Comparison of ENCODE assay signal across 31 mouse cellular contexts in the genomic region with DNA sequence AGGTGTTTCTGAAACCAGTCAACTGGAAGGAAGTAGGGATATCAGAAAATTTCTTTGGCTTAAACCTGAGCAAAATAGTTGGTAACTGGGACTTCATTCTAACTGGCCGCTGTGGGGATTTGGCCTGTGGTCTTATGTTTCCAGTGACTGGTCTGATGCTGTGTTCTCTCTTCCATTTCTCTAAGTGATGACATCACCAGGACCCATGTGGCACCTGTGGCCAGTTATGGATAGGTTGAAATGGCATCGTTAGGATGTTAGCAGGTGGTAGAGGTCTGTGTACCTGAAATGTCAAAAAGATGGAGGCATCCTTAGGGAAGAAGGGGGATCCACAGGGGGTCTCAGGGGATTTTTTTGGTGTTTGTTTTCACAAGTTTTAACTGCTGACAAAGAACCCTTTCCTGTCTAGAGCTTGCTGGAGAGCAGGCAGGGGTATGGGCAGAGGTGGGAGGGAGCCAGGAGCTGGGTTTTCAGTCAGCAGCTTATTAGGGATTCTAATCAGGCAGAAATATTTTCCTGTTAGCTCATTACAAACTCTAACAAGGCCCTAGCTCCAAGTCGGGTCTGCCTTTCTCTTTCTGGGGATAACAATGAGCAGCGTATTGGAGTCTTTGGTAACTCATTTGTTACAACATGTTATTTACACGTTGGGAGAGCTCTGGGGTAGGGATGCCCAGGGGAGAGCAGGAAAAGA.
DNase-seq lines count a peak whose midpoint lies in the region; ATAC-seq lines count a peak whose summit lies in the region.
"Had no signal": no experiment of that assay in that cellular context is flagged by ENCODE, and none has a peak within 500 bp of the region (broad histone marks: within the 10 kb centered on the region; RNA-seq: fewer than 3 reads in every experiment).

No protein-coding gene starts in this region.

- ATAC-seq in hindbrain, embryonic 14.5 days (ENCODE audit: low FRiP score) = no peak
- ATAC-seq in hindbrain, embryonic 12.5 days (ENCODE audit: low FRiP score) = no peak
- peak; percentile 47; the same call in 1 of the 2 replicates for ATAC-seq in embryonic facial prominence, embryonic 15.5 days (ENCODE audit: insufficient number of reproducible peaks, low FRiP score, low TSS enrichment, low read depth)
- ATAC-seq in forebrain, embryonic 16.5 days = peak; percentile 79
- ATAC-seq: CD4-positive, CD25-positive, alpha-beta regulatory T cell, adult 4 months; hindbrain, embryonic 16.5 days; intestine, embryonic 15.5 days had no signal

- H3K9me3 ChIP-seq in hindbrain, embryonic 14.5 days (ENCODE audit: control insufficient read depth, low read length) = no peaks in the 10 kb centered on the region
- H3K9me3 ChIP-seq in hindbrain, embryonic 12.5 days (replicated peaks) = no peaks in the 10 kb centered on the region
- H3K9me3 ChIP-seq in embryonic facial prominence, embryonic 15.5 days (replicated peaks) = no peaks in the 10 kb centered on the region
- H3K9me3 ChIP-seq in forebrain, embryonic 16.5 days (ENCODE audit: control insufficient read depth, low read length) = no peaks in the 10 kb centered on the region
- H3K9me3 ChIP-seq: embryonic facial prominence, embryonic 12.5 days; heart, embryonic 10.5 days; heart, embryonic 15.5 days; intestine, embryonic 15.5 days; liver, embryonic 15.5 days; neural tube, embryonic 15.5 days had no signal

- H3K4me3 ChIP-seq in hindbrain, embryonic 14.5 days (replicated peaks; ENCODE audit: low read length) = no peak overlapping the region
- H3K4me3 ChIP-seq in hindbrain, embryonic 12.5 days = no peak overlapping the region
- no peak overlapping the region for H3K4me3 ChIP-seq in embryonic facial prominence, embryonic 15.5 days (replicated peaks)
- no peak overlapping the region for H3K4me3 ChIP-seq in forebrain, embryonic 16.5 days (replicated peaks; ENCODE audit: low read length)
- H3K4me3 ChIP-seq: embryonic facial prominence, embryonic 12.5 days; erythroblast, embryonic 14.5 days; heart, embryonic 10.5 days; heart, embryonic 15.5 days; intestine, embryonic 15.5 days; liver, embryonic 15.5 days; neural tube, embryonic 15.5 days had no signal

- H3K4me2 ChIP-seq in hindbrain, embryonic 14.5 days (replicated peaks) = no peak overlapping the region
- H3K4me2 ChIP-seq in hindbrain, embryonic 12.5 days (replicated peaks) = no peak overlapping the region
- no peak overlapping the region for H3K4me2 ChIP-seq in embryonic facial prominence, embryonic 15.5 days (replicated peaks)
- H3K4me2 ChIP-seq in forebrain, embryonic 16.5 days (ENCODE audit: low read length) = no peak overlapping the region
- H3K4me2 ChIP-seq: embryonic facial prominence, embryonic 12.5 days; heart, embryonic 15.5 days; intestine, embryonic 15.5 days; liver, embryonic 15.5 days; lung, embryonic 14.5 days; midbrain, embryonic 11.5 days; neural tube, embryonic 15.5 days had no signal

- peak; percentile 24 for DNase-seq in hindbrain, embryonic 14.5 days (ENCODE audit: low spot score)
- DNase-seq in Muller cell, postnatal 12 days (ENCODE audit: inconsistent ontology term) = peak; percentile 75
- no peak for DNase-seq in liver
- no peak for DNase-seq in right cerebral cortex, adult 18-20 months
- DNase-seq: adrenal gland, postnatal 25 days; cerebellum, adult 8-10 months; cerebellum, postnatal 25 days; gastrocnemius, postnatal 14 days; heart, postnatal 4 days; kidney, adult 2 months; kidney, postnatal 4 days; lung, embryonic 14.5 days; lung, postnatal 14 days; right cerebral cortex, postnatal 4 days; thymus, adult 18-20 months; thymus, postnatal 25 days had no signal

- WGBS in hindbrain, embryonic 14.5 days = 46% methylated on average over 5 of the region's 5 CpGs
- WGBS in hindbrain, embryonic 12.5 days = 56% methylated on average over 5 of the region's 5 CpGs
- 57% methylated on average over 5 of the region's 5 CpGs for WGBS in embryonic facial prominence, embryonic 15.5 days
- 23% methylated on average over 5 of the region's 5 CpGs for WGBS in forebrain, embryonic 16.5 days

- no peaks in the 10 kb centered on the region for H3K36me3 ChIP-seq in hindbrain, embryonic 14.5 days (replicated peaks; ENCODE audit: control insufficient read depth, insufficient read depth)
- no peaks in the 10 kb centered on the region for H3K36me3 ChIP-seq in hindbrain, embryonic 12.5 days
- no peaks in the 10 kb centered on the region for H3K36me3 ChIP-seq in embryonic facial prominence, embryonic 15.5 days
- H3K36me3 ChIP-seq in forebrain, embryonic 16.5 days (ENCODE audit: control insufficient read depth, insufficient read depth) = no peaks in the 10 kb centered on the region
- H3K36me3 ChIP-seq: embryonic facial prominence, embryonic 12.5 days; heart, embryonic 10.5 days; heart, embryonic 15.5 days; intestine, embryonic 15.5 days; liver, embryonic 15.5 days; neural tube, embryonic 15.5 days had no signal

- no peaks in the 10 kb centered on the region for H3K4me1 ChIP-seq in hindbrain, embryonic 14.5 days (replicated peaks; ENCODE audit: control insufficient read depth, insufficient read depth, low read length)
- no peaks in the 10 kb centered on the region for H3K4me1 ChIP-seq in hindbrain, embryonic 12.5 days
- H3K4me1 ChIP-seq in embryonic facial prominence, embryonic 15.5 days = 0 out of 2 replicates have a peak, but pooled peaks cover 3% of the 10 kb centered on the region
- H3K4me1 ChIP-seq in forebrain, embryonic 16.5 days (replicated peaks; ENCODE audit: control insufficient read depth, insufficient read depth, low read length) = peaks cover 4% of the 10 kb centered on the region; the same call in 1 of the 2 replicates
- H3K4me1 ChIP-seq: embryonic facial prominence, embryonic 12.5 days; heart, embryonic 10.5 days; heart, embryonic 15.5 days; intestine, embryonic 15.5 days; liver, embryonic 15.5 days; neural tube, embryonic 15.5 days had no signal

- no peak overlapping the region for H3K9ac ChIP-seq in hindbrain, embryonic 14.5 days
- no peak overlapping the region for H3K9ac ChIP-seq in hindbrain, embryonic 12.5 days
- H3K9ac ChIP-seq in embryonic facial prominence, embryonic 15.5 days = no peak overlapping the region
- H3K9ac ChIP-seq in forebrain, embryonic 16.5 days (replicated peaks; ENCODE audit: low read depth, low read length) = no peak overlapping the region
- H3K9ac ChIP-seq: embryonic facial prominence, embryonic 12.5 days; heart, embryonic 15.5 days; intestine, embryonic 15.5 days; liver, embryonic 15.5 days; lung, embryonic 14.5 days; neural tube, embryonic 15.5 days had no signal

- H3K27me3 ChIP-seq in hindbrain, embryonic 14.5 days (ENCODE audit: control insufficient read depth, insufficient read depth, low read length) = no peaks in the 10 kb centered on the region
- no peaks in the 10 kb centered on the region for H3K27me3 ChIP-seq in hindbrain, embryonic 12.5 days
- no peaks in the 10 kb centered on the region for H3K27me3 ChIP-seq in embryonic facial prominence, embryonic 15.5 days
- no peaks in the 10 kb centered on the region for H3K27me3 ChIP-seq in forebrain, embryonic 16.5 days (replicated peaks; ENCODE audit: control insufficient read depth, insufficient read depth, low read length)
- H3K27me3 ChIP-seq: embryonic facial prominence, embryonic 12.5 days; heart, embryonic 15.5 days; intestine, embryonic 15.5 days; liver, embryonic 15.5 days; neural tube, embryonic 15.5 days had no signal

- no peak overlapping the region for H3K27ac ChIP-seq in hindbrain, embryonic 14.5 days
- no peak overlapping the region for H3K27ac ChIP-seq in hindbrain, embryonic 12.5 days
- H3K27ac ChIP-seq in embryonic facial prominence, embryonic 15.5 days (replicated peaks) = no peak overlapping the region
- H3K27ac ChIP-seq in forebrain, embryonic 16.5 days (ENCODE audit: low read length) = no peak overlapping the region
- H3K27ac ChIP-seq: embryonic facial prominence, embryonic 12.5 days; heart, embryonic 10.5 days; heart, embryonic 15.5 days; intestine, embryonic 15.5 days; kidney, postnatal 0 days; liver, embryonic 15.5 days; neural tube, embryonic 15.5 days; stomach, postnatal 0 days had no signal

Comparison
In these comparisons a context has a peak if more than half of its experiments do, and no peak if none do; other contexts are left out.
1. ATAC-seq: peak in embryonic facial prominence, embryonic 15.5 days (single experiment) and forebrain, embryonic 16.5 days (single experiment); none in hindbrain, embryonic 14.5 days (single experiment) and hindbrain, embryonic 12.5 days (single experiment).
2. DNase-seq: peak in hindbrain, embryonic 14.5 days (single experiment) and Muller cell, postnatal 12 days (single experiment); none in liver (single experiment) and right cerebral cortex, adult 18-20 months (single experiment).